Mouse (Mus musculus): Measurements from ENCODE around the gene Plcb4. TPM values are rescaled to one million over a fixed set of nuclear protein-coding genes. Genes with fewer than 3 reads are reported as not detected.
"Not testable (repeated sequence)": the region's sequence is repeated elsewhere in the genome, so short reads cannot be mapped to it uniquely, and the experiment has no call there.

The Plcb4 gene
- polyA plus RNA-seq, 1 experiment from 2014 or later: 12.7 TPM

DNA sequence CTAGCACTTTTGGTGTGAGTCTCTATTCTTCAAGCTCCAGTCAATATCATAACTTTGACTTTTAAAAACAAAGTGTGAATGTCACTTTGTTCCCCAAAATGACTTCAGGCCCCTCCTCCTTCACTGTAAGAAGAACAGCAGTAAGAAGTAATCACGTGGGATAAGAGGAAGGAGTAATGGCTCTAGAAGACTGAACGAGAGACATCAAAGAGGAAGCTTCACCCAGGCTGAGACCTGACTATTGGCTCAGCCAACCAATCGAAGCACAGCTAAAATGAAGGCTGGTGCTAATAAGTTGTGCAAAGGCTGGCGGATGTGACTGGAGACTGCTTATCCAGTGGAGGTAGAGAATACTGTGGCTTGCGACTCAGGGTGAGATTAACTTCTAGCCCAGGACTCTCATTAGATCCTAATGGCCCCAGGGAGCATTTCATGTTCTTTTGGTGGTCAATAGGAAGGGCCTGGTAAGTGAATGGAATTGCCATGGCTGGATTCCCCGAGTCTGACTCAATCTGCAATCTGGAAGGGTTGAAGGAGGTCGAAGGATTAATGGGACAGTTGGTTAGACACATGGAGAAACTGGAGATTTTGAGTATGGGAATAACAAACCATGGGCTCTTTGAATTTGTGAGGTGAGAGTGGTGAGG is 225.8 kb downstream of the Plcb4 start:
- Histone ChIP-seq H3K4me1 (replicated peaks) (peaks cover 8% of the 10 kb centered on the region; the same call in 1 of the 2 replicates), H3K9ac (no peak overlapping the region), H3K9me3 (no peaks in the 10 kb centered on the region), H3K4me3 (replicated peaks) (no peak overlapping the region), H3K4me2 (replicated peaks) (no peak overlapping the region), H3K27me3 (replicated peaks) (no peaks in the 10 kb centered on the region), H3K36me3 (no peaks in the 10 kb centered on the region), H3K27ac (no peak overlapping the region)
- WGBS: 85% methylated on average over 7 of the region's 7 CpGs
- ATAC-seq: no peak

DNA sequence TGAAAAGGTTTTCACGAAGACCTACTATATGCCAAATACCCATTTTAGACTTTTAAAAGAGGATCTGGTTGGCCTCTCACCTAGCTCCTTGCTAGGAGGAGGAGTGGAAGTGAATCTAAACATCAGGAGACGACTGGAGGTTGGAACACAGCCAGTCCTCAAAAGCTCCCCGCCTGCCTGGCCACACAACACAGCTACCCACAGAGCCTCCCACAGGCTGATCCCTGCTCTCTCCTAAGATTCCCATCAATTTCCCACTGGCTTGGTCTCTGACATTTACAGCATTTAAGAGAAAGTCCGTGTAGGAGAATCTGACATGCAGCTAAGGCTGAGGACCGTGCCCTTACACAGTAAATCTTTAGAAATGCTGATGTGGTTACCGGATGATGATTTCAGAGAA is 226.8 kb downstream of the Plcb4 start:
- ATAC-seq: peak; percentile 39; the same call in 1 of the 2 replicates
- 39% methylated on average over 6 of the region's 6 CpGs for WGBS
- Histone ChIP-seq H3K4me1 (replicated peaks) (peaks cover 5% of the 10 kb centered on the region; the same call in 1 of the 2 replicates), H3K27me3 (replicated peaks) (no peaks in the 10 kb centered on the region), H3K4me2 (replicated peaks) (no peak overlapping the region), H3K9me3 (no peaks in the 10 kb centered on the region), H3K4me3 (replicated peaks) (no peak overlapping the region), H3K36me3 (no peaks in the 10 kb centered on the region), H3K9ac (no peak overlapping the region), H3K27ac (no peak overlapping the region)

DNA sequence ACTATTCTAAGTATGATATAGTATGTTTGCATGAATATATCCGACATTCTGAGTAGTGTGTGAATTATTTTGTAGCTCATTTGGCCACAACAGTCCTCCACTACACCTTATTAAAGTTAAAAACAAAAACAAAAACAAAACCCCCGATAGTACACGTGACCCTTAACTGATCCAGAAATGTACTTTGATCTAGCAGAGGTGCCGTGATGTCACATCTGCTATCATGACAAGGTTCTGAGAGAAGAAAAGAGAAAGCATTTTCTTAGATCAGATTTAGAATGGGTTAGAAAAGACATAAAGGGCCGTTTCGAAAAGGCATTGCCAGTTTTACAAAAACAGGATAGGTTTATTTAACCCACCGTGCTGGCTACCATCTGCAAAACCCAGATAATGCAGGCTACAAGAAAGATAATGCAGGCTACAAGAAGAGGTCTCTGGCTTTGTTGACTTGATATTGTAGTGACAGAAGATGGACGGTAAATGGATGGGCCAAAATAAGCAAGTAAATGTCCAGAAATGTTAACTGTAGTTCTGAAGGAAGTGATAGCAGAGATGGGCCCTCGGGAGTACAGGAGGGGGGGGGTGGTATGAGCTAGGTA is 227.4 kb downstream of the Plcb4 start:
- Histone ChIP-seq H3K4me3 (replicated peaks) (no peak overlapping the region), H3K4me2 (replicated peaks) (no peak overlapping the region), H3K27ac (no peak overlapping the region), H3K36me3 (no peaks in the 10 kb centered on the region), H3K27me3 (replicated peaks) (no peaks in the 10 kb centered on the region), H3K9me3 (no peaks in the 10 kb centered on the region), H3K9ac (no peak overlapping the region), H3K4me1 (replicated peaks) (peaks cover 5% of the 10 kb centered on the region; the same call in 1 of the 2 replicates)
- 68% methylated on average over 9 of the region's 9 CpGs for WGBS
- ATAC-seq: no peak

DNA sequence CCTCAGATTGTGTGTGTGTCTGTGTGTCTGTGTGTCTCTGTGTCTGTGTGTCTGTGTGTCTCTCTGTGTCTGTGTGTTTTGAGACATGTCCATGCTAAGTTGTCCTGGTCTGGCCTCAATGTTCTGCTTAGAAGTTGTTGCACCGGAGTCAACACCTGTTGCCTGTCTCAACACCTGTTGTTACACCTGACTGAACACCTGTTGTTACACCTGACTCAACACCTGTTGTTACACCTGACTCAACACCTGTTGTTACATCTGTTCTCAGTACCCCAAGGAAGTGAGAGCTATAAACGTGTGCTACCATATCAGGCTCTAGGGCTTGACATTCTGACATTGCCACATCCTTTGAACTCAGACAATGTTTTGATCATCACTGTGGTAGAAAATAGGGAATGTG is 229.0 kb downstream of the Plcb4 start:
- ATAC-seq: no peak
- WGBS: 78% methylated on average over 2 of the region's 2 CpGs
- no peaks in the 10 kb centered on the region for H3K27me3 ChIP-seq (replicated peaks)

DNA sequence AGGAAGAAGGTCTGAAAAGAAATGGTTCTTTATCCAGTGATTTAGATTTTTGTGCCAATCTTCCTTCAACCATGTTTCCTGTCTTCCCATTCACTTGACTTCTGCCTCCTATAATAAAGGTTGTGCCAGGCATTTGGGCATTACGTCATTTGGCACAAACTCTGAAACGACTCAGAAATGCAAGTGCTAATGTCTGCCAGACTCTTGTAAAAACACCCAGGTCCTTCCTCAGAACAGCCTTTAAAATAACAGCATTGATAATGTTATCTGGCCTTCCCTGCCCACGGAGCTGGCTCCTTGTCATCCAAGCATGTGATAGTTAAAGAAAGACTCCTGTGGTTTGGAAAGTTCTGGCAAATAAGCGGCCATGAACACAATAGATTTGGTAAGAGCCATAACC is 229.4 kb downstream of the Plcb4 start:
- WGBS: 68% methylated on average over 4 of the region's 4 CpGs
- ATAC-seq: no peak

More for the DNA sequence above, 229.0 kb downstream of the Plcb4 start:
- H3K4me1 ChIP-seq (replicated peaks): peaks cover 5% of the 10 kb centered on the region; the same call in 1 of the 2 replicates
- no peak overlapping the region for H3K4me3 ChIP-seq (replicated peaks)
- no peak overlapping the region for H3K4me2 ChIP-seq (replicated peaks)
- no peak overlapping the region for H3K27ac ChIP-seq
- H3K9me3 ChIP-seq: no peaks in the 10 kb centered on the region
- no peak overlapping the region for H3K9ac ChIP-seq
- no peaks in the 10 kb centered on the region for H3K36me3 ChIP-seq

DNA sequence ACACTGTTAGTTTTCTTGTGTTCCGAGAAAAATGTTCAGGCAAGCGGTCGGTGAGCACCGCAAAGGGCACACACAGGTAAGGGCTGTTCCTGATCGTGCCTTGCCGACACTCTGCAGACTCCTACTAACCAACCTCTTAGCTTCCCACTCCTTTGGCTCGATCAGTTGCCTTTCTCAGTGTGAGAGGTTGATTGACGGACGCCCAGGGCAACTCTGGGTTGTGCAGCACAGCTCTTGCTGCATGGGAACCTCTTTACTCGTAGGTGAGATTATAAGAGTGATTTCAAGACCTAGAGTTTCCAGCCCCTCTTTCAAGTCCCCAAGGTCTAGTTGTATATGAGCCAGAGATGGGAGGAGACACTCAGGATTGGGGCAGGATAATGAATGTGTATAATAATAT is 230.0 kb downstream of the Plcb4 start:
- H3K36me3 ChIP-seq: no peaks in the 10 kb centered on the region
- ATAC-seq: no peak
- no peaks in the 10 kb centered on the region for H3K27me3 ChIP-seq (replicated peaks)
- no peak overlapping the region for H3K4me3 ChIP-seq (replicated peaks)
- H3K9ac ChIP-seq: no peak overlapping the region
- WGBS: 85% methylated on average over 10 of the region's 10 CpGs
- H3K4me1 ChIP-seq (replicated peaks): peaks cover 5% of the 10 kb centered on the region; the same call in 1 of the 2 replicates
- H3K27ac ChIP-seq: no peak overlapping the region
- no peaks in the 10 kb centered on the region for H3K9me3 ChIP-seq
- H3K4me2 ChIP-seq (replicated peaks): no peak overlapping the region

More for the DNA sequence above, 229.4 kb downstream of the Plcb4 start:
- Histone ChIP-seq H3K36me3 (no peaks in the 10 kb centered on the region), H3K4me3 (replicated peaks) (no peak overlapping the region), H3K9ac (no peak overlapping the region), H3K9me3 (no peaks in the 10 kb centered on the region), H3K4me1 (replicated peaks) (peaks cover 5% of the 10 kb centered on the region; the same call in 1 of the 2 replicates), H3K27ac (no peak overlapping the region), H3K27me3 (replicated peaks) (no peaks in the 10 kb centered on the region), H3K4me2 (replicated peaks) (no peak overlapping the region)

DNA sequence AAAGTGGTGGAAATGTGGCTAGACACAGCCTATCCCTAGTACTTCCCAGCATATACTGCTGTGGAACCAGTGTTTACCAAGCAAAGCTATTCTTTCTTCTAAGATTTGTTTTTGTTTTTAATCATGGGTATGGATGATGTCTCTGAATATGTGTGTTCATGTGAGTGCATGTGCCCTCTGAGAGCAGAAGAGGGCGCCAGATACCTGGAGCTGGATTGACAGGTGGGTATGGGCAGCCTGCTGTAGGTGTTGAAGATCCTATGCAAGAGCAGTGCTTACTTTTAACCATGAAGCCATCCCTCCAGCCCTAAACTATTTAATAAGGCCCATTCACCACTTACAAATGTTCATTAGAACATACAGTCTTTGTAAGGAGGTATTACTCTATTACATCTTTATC is 231.3 kb downstream of the Plcb4 start:
- no peaks in the 10 kb centered on the region for H3K9me3 ChIP-seq
- H3K27ac ChIP-seq: no peak overlapping the region
- H3K4me3 ChIP-seq (replicated peaks): no peak overlapping the region
- peaks cover 5% of the 10 kb centered on the region; the same call in 1 of the 2 replicates for H3K4me1 ChIP-seq (replicated peaks)
- H3K36me3 ChIP-seq: no peaks in the 10 kb centered on the region
- 86% methylated on average over 1 of the region's 1 CpGs for WGBS
- H3K27me3 ChIP-seq (replicated peaks): no peaks in the 10 kb centered on the region
- H3K9ac ChIP-seq: no peak overlapping the region
- ATAC-seq: no peak
- no peak overlapping the region for H3K4me2 ChIP-seq (replicated peaks)

DNA sequence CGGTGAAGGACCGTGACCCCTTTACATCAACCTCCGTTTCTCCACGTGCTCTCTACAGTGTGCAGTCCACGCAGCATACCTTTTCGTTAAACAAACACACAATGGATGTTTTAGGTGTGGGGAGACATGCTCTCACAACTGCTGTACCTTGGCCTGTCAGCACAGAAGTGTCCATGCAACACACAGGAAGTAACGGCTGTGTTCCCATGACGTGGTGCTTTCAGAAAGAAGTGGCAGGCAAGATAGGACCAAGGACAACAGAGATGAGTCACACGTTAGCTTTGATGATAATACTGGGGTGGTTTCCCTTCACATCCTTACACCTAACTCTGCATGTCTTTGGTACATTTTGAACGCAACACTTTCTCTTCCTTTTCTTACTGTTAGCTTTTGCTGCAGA is 232.3 kb downstream of the Plcb4 start:
- Histone ChIP-seq H3K9ac (no peak overlapping the region), H3K9me3 (no peaks in the 10 kb centered on the region), H3K36me3 (no peaks in the 10 kb centered on the region), H3K4me2 (replicated peaks) (no peak overlapping the region), H3K27me3 (replicated peaks) (no peaks in the 10 kb centered on the region), H3K27ac (no peak overlapping the region), H3K4me1 (replicated peaks) (no peaks in the 10 kb centered on the region), H3K4me3 (replicated peaks) (no peak overlapping the region)
- ATAC-seq: no peak
- 86% methylated on average over 10 of the region's 10 CpGs for WGBS

DNA sequence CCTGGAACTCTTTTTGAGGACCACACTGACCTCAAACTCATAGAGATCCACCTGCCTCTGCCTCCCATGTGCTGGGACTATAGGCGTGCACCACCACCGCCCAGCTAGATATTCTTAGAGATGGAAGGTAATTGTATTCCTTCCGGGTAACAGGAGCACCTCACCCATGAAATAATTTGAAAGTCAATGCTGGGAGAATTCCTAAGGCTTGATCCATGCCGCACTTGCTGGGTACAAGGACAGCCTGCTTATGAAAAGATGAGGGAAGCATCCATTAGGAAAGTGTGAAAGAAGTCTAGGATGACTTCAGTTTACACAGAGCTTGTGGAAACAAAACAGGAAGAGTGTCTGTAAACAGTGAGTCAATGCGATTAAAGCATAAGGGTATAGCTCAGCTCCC is 232.9 kb downstream of the Plcb4 start:
- no peak overlapping the region for H3K4me3 ChIP-seq (replicated peaks)
- no peaks in the 10 kb centered on the region for H3K9me3 ChIP-seq
- WGBS: 85% methylated on average over 5 of the region's 5 CpGs
- no peaks in the 10 kb centered on the region for H3K36me3 ChIP-seq
- H3K27me3 ChIP-seq (replicated peaks): no peaks in the 10 kb centered on the region
- H3K27ac ChIP-seq: no peak overlapping the region
- H3K4me2 ChIP-seq (replicated peaks): no peak overlapping the region
- no peak overlapping the region for H3K9ac ChIP-seq
- ATAC-seq: no peak
- no peaks in the 10 kb centered on the region for H3K4me1 ChIP-seq (replicated peaks)

DNA sequence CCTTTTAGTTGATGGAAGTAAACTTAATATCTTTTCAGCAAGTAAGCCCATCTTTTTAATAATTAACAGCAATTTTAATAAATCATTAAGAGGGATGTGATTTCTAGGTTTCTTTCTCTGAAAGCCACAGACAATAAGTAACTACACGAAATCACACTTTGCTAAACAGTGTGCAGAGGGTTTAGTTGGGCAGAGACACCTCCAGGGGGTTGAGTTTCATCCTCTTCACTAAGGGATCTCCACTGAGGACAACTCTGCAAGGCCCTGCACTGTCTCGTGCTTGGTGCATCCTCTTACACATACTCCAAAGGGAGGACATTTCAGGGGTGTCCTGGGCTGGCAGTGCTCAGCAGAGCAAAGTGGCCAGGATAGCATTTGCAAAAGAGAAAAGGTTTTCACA is 235.8 kb downstream of the Plcb4 start:
- Histone ChIP-seq H3K36me3 (no peaks in the 10 kb centered on the region), H3K4me1 (replicated peaks) (no peaks in the 10 kb centered on the region), H3K9me3 (no peaks in the 10 kb centered on the region), H3K27me3 (replicated peaks) (no peaks in the 10 kb centered on the region), H3K4me3 (replicated peaks) (no peak overlapping the region), H3K9ac (no peak overlapping the region), H3K27ac (no peak overlapping the region), H3K4me2 (replicated peaks) (no peak overlapping the region)
- ATAC-seq: no peak
- WGBS: 76% methylated on average over 2 of the region's 2 CpGs

DNA sequence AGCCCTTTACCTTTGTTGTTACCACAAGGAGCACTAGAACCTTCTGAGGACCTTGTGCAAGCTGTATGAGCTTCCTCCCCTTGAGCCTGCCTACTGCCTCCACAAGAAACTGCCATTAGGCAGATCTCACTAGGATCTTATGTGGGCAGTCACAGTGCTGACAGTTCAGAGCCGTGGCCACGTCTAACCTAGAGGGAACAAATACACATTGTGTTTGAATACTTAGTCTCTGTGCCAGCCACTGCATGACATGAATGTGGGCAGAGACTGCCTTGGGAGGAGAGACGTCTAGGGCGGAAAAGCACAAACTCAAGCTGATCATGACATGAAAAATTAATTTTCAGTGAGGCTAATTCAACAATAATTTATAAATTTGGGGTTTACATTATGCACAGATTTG is 239.2 kb downstream of the Plcb4 start:
- H3K9ac ChIP-seq: no peak overlapping the region
- no peaks in the 10 kb centered on the region for H3K27me3 ChIP-seq (replicated peaks)
- WGBS: 74% methylated on average over 4 of the region's 4 CpGs
- H3K4me2 ChIP-seq (replicated peaks): no peak overlapping the region
- no peak for ATAC-seq
- H3K27ac ChIP-seq: no peak overlapping the region
- no peaks in the 10 kb centered on the region for H3K36me3 ChIP-seq
- no peak overlapping the region for H3K4me3 ChIP-seq (replicated peaks)
- no peaks in the 10 kb centered on the region for H3K9me3 ChIP-seq
- H3K4me1 ChIP-seq (replicated peaks): no peaks in the 10 kb centered on the region

DNA sequence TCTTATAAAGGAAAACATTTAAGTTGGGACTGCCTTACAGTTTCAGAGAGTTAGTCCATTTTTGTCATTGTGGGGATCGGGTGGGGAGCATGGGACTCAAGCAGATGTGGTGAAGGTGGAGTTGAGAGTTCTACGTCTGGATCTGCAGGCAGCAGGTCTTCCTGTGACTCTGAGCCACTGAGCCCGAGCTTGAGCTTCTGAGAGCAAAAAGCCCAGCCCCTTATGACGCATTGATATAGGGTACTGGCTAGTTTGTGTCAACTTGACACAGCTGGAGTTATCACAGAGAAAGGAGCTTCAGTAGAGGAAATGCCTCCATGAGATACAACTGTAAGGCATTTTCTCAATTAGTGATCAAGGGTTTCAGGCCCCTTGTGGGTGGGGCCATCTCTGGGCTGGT is 241.1 kb downstream of the Plcb4 start:
- not testable (repeated sequence) for H3K4me3 ChIP-seq (replicated peaks); H3K4me2 ChIP-seq (replicated peaks); H3K27me3 ChIP-seq (replicated peaks); H3K9ac ChIP-seq; H3K36me3 ChIP-seq; H3K4me1 ChIP-seq (replicated peaks); H3K27ac ChIP-seq; H3K9me3 ChIP-seq; ATAC-seq
- 86% methylated on average over 4 of the region's 4 CpGs for WGBS

DNA sequence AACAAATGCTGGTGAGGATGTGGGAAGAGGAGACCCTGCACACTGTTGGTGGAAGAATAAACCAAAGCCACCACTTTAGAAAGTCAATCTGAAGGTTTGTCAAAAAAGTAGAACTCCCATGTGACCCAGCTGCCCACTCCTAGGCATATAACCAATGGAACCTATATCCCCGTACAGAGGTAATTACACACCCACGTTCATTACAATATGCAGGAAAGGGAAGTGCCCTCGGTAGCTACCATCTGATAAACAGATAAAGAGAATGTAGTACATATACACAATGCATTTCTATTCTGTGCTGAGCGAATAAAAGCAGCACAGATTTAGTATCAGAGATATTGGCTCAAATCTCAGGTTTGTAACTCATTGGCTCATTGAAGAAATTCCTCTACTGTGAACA is 242.2 kb downstream of the Plcb4 start:
- H3K9ac ChIP-seq: no peak overlapping the region
- no peak for ATAC-seq
- H3K27me3 ChIP-seq (replicated peaks): no peaks in the 10 kb centered on the region
- H3K36me3 ChIP-seq: no peaks in the 10 kb centered on the region
- H3K9me3 ChIP-seq: no peaks in the 10 kb centered on the region
- no peak overlapping the region for H3K4me2 ChIP-seq (replicated peaks)
- no peaks in the 10 kb centered on the region for H3K4me1 ChIP-seq (replicated peaks)
- WGBS: 88% methylated on average over 4 of the region's 4 CpGs
- H3K4me3 ChIP-seq (replicated peaks): no peak overlapping the region
- no peak overlapping the region for H3K27ac ChIP-seq
